Mouse (Mus musculus): ENCODE measurements around the gene Elf5.

DNA sequence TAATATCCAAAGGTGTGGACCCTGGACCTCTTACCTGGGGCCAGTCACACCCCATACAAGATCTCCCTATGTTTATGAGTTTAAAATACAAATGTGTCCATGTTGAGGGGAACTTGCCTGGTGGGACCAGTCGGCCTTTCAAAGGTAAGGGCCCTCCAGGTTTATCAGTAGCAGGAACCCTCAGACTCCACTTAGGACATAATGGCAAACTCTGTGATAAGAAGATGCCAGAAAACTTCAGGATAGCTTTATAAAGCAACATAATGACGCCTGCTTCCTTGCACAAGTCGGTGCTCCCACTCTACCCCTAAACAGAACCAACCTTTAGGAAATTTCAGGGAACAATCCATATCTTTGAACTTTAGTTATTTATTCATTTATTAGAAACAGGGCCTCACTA is 4.3 kb downstream of the Elf5 start:
- no peak for TF ChIP-seq CTCF (IDR thresholded peaks at IDR 0.05; ENCODE audit: low read depth, low read length)
- TF ChIP-seq POLR2A (IDR thresholded peaks at IDR 0.05; ENCODE audit: borderline replicate concordance, low read depth, low read length) = no peak
